Mouse (Mus musculus) heart, postnatal 0 days (tissue): ENCODE results near the gene Dmbt1. TPM values are rescaled to one million over a fixed set of nuclear protein-coding genes. Genes with fewer than 3 reads are reported as not detected.

ENCODE experiments used
- ATAC-seq: fragments of 200-750 bp; cut with Nextera tagmentation; 2 replicates; pipeline ENCODE4 v1.8.0; 2017; ENCODE audit warnings: low read depth, moderate number of reproducible peaks, moderate library complexity; ENCODE audit not compliant: insufficient read depth
- DNase-seq: peaks from one replicate; pipeline ENCODE4 v3.0.0-alpha.2; 2016; ENCODE audit warnings: low spot score
- H3K27ac ChIP-seq: fragments of 300-500 bp; sonication (generic); 2 replicates; pipeline ENCODE4 v1.5.1; 2014; ENCODE audit warnings: low read depth, mild to moderate bottlenecking
- H3K27me3 ChIP-seq: fragments of 300-500 bp; sonication (generic); 2 replicates; pipeline ENCODE4 v1.6.1; 2014; ENCODE audit warnings: low read length, mixed read lengths; ENCODE audit not compliant: control insufficient read depth, insufficient read depth
- H3K36me3 ChIP-seq: fragments of 300-500 bp; sonication (generic); replicated peaks from 2 replicates; pipeline ENCODE4 v1.6.1; 2014; ENCODE audit warnings: low read length, mixed read lengths; ENCODE audit not compliant: control insufficient read depth, insufficient read depth
- H3K4me1 ChIP-seq: fragments of 300-500 bp; sonication (generic); 2 replicates; pipeline ENCODE4 v1.6.1; 2014; ENCODE audit warnings: antibody characterized with exemption; ENCODE audit not compliant: control insufficient read depth, insufficient read depth
- H3K4me2 ChIP-seq: fragments of 300-500 bp; sonication (generic); 2 replicates; pipeline ENCODE4 v1.6.1; 2014; ENCODE audit warnings: low read depth, mild to moderate bottlenecking, low read length, moderate library complexity
- H3K4me3 ChIP-seq: fragments of 300-500 bp; sonication (generic); 2 replicates; pipeline ENCODE4 v1.5.1; 2014; ENCODE audit warnings: low read depth, low read length
- H3K9ac ChIP-seq: fragments of 300-500 bp; sonication (generic); replicated peaks from 2 replicates; pipeline ENCODE4 v1.6.1; 2014; ENCODE audit warnings: low read depth, low read length, mixed read lengths
- H3K9me3 ChIP-seq: fragments of 300-500 bp; sonication (generic); replicated peaks from 2 replicates; pipeline ENCODE4 v1.6.1; 2016; ENCODE audit warnings: low read length; ENCODE audit not compliant: control insufficient read depth
- CTCF ChIP-seq: IDR thresholded peaks from 2 replicates; pipeline ENCODE4 v1.5.1; 2016; ENCODE audit warnings: antibody characterized with exemption, control low read depth, low read depth
- EP300 ChIP-seq: IDR thresholded peaks from 2 replicates; pipeline ENCODE4 v1.6.1; 2016; ENCODE audit warnings: antibody characterized with exemption, low read depth
- WGBS: fragments of 180-500 bp; shearing (Covaris S2); extraction: QIAGEN DNeasy Blood & Tissue Kit; methylation state at CpG from one replicate; pipeline ENCODE4 v1.1.7; 2014; 5-methylcytosine and 5-hydroxymethylcytosine counted together
- polyA plus RNA-seq: library from polyadenylated mRNA; unstranded; fragments of >200 nt; fragmentation: Nextera tagmentation; extraction: Ambion mirVana; gene quantifications from 2 replicates; pipeline ENCODE4 v1.2.1, GENCODE M21; 2015
- total RNA-seq: library from RNA; depleted of rRNA; stranded (reverse); fragments of >200 nt; gene quantifications from 2 replicates; pipeline ENCODE4 v1.2.3, GENCODE M21; 2014; ENCODE audit warnings: low replicate concordance; rRNA removed

Dmbt1 gene
- total and polyA plus RNA-seq, 2 experiments from 2014 or later, result not detected

- ATAC-seq, result no peak
- Histone ChIP-seq H3K9ac (no peak overlapping the region), H3K27me3 (no peaks in the 10 kb centered on the region), H3K9me3 (no peaks in the 10 kb centered on the region), H3K4me3 (no peak overlapping the region), H3K4me2 (no peak overlapping the region), H3K36me3 (no peaks in the 10 kb centered on the region), H3K4me1 (no peaks in the 10 kb centered on the region), H3K27ac (no peak overlapping the region)
- TF ChIP-seq EP300 (no peak), CTCF (no peak)
- WGBS, result 64% methylated on average over 3 of the region's 3 CpGs
- DNase-seq, result no peak
Observed at GRCm38 (mm10) chr7:131167771-131168170, 135.9 kb downstream of the Dmbt1 start.

- 37% methylated on average over 2 of the region's 2 CpGs for WGBS
- no peak overlapping the region for H3K4me3 ChIP-seq
- H3K4me1 ChIP-seq, result no peaks in the 10 kb centered on the region
- DNase-seq, result no peak
- TF ChIP-seq EP300, result no peak
- no peak for TF ChIP-seq CTCF
- H3K9ac ChIP-seq, result no peak overlapping the region
- H3K9me3 ChIP-seq, result no peaks in the 10 kb centered on the region
- no peaks in the 10 kb centered on the region for H3K27me3 ChIP-seq
- no peak for ATAC-seq
- no peak overlapping the region for H3K27ac ChIP-seq
- H3K36me3 ChIP-seq, result no peaks in the 10 kb centered on the region
- no peak overlapping the region for H3K4me2 ChIP-seq
Observed at GRCm38 (mm10) chr7:131169099-131169498, 137.2 kb downstream of the Dmbt1 start.

Other genes with a start within 250 kb of the Dmbt1 start
- 60.5 and 67.5 TPM in 2 replicates for gene Plekha1, start 166.3 kb upstream of the Dmbt1 start, total RNA-seq
- gene Plekha1, start 166.3 kb upstream of the Dmbt1 start, polyA plus RNA-seq, result 38.0 and 43.6 TPM in 2 replicates
- 79.7 and 97.9 TPM in 2 replicates for gene Htra1, start 95.9 kb upstream of the Dmbt1 start, total RNA-seq
- gene Htra1, start 95.9 kb upstream of the Dmbt1 start, polyA plus RNA-seq, result 86.1 and 95.2 TPM in 2 replicates
- gene 4933402N03Rik, start 114.3 kb downstream of the Dmbt1 start, total RNA-seq, result not detected in 2 replicates
- gene 4933402N03Rik, start 114.3 kb downstream of the Dmbt1 start, polyA plus RNA-seq, result not detected in 2 replicates
- 0.89 and 0.95 TPM in 2 replicates for gene 5430419D17Rik, start 142.3 kb downstream of the Dmbt1 start, total RNA-seq
- 0.37 and 0.59 TPM in 2 replicates for gene 5430419D17Rik, start 142.3 kb downstream of the Dmbt1 start, polyA plus RNA-seq